Mouse (Mus musculus) urinary bladder, postnatal 4 days (tissue): ENCODE measurements around the gene Neu1.
A peak's percentile ranks its signal among the peaks of the same experiment; 100 is the strongest.
"Not testable (repeated sequence)": the region's sequence is repeated elsewhere in the genome, so short reads cannot be mapped to it uniquely, and the experiment has no call there.

Experiments
- DNase-seq, 2 experiments: peaks; one replicate each; pipeline ENCODE4 v3.0.0; 2021 to 2022; ENCODE audit warnings: low spot score in 2 of 2

Gene Neu1

DNA sequence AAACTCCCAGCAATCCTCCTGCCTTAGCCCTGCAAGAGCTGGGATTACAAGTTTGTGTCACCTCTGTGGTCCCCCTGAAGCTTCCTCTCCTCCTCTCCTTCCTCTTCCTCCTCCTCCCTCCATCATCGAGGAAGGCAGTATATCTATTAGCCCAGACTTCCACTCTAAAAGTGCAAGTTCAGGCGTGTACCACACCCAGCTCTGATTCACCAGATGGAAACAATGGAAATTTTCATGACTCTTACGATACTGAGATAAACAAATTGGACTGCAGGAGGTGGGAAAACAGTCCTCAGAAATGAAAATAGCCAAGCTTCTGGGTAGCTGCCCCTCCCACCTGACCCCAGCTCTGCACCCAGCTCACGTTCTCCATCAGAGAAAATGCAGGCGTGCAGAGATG lies 34.6 kb downstream of the Neu1 start:
- no peak for DNase-seq

DNA sequence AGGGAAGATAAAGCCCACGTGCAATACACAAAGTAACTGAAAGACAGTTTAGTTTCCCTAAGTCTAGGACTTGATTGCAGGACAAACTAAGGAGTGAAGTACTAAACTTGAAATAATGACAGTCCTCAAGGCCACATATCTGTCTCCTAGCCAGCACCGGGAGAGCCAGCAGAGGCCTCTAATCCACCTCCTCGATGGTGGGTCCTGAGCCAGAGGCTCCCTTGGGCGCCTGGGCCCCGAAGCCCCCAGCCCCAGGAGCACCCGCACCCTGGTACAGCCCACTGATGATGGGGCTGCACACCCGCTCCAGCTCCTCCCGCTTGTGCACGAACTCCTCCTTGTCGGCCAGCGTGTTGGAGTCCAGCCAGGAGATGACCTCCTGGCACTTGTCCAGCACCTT lies 38.8 kb downstream of the Neu1 start, which contains the start of gene Gm20481:
TSS of gene Gm20481 (plus strand) at position 91 of the 400 bp plus-strand sequence.
- not testable (repeated sequence) for DNase-seq

DNA sequence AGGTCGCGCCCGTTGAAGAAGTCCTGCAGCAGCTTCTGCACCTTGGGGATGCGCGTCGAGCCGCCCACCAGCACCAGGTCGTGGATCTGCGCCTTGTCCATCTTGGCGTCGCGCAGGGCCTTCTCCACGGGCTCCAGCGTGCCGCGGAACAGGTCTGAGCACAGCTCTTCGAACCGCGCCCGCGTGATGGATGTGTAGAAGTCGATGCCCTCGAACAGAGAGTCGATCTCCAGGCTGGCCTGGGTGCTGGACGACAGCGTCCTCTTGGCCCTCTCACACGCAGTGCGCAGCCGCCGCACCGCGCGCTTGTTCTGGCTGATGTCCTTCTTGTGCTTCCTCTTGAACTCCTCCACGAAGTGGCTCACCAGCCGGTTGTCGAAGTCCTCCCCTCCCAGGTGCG lies 39.8 kb downstream of the Neu1 start:
- not testable (repeated sequence) for DNase-seq

DNA sequence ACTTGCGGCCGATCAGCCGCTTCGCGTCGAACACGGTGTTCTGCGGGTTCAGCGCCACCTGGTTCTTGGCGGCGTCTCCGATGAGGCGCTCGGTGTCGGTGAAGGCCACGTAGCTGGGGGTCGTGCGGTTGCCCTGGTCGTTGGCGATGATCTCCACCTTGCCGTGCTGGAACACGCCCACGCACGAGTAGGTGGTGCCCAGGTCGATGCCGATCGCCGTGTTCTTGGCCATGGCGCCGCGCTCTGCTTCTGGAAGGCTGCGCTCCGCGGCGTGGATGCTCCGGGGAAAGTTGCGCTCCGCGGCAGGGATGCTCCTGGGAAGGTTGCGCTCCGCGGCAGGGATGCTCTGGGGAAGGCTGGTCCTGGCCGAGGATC lies 40.6 kb downstream of the Neu1 start:
- not testable (repeated sequence) for DNase-seq

DNA sequence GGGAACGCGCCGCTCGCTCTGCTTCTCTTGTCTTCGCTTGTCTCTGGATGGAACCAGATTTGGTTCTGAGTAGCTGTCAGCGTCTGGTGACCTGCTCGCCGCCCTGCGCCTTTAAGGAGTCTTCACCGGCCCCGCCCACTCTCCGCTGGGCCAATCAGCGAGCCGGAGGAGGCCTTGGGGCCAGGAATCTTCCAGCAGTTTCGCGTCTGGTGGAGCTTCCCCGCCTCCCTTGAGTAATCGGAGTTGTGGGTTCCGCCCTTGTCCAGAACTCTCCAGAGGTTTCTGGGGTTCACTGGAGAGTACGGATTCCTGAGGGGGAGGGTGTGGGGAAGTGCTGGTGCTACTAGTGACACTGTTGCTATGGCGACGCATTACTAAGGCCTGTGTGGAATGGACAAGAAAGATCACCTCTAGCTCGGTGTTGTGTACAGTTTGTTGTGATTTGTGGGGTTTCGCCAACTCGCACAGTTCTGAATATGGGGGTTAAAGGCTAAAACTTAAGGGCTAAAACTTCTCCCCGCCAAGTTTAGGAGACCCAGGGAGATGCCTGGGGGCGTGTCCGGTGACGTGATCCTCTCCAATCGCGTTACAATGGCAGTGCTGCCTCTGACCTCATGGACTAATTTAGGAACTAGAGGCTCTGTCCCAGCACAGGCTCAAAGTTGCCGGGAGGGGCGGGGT lies 41.2 kb downstream of the Neu1 start, which contains the start of the genes Hspa1a and Hspa1l:
TSS of gene Hspa1a (minus strand) at position 88 of the 681 bp plus-strand sequence.
TSS of gene Hspa1l (plus strand) at position 635 of the 681 bp plus-strand sequence.
- DNase-seq, result peak; percentile 74 to 81

DNA sequence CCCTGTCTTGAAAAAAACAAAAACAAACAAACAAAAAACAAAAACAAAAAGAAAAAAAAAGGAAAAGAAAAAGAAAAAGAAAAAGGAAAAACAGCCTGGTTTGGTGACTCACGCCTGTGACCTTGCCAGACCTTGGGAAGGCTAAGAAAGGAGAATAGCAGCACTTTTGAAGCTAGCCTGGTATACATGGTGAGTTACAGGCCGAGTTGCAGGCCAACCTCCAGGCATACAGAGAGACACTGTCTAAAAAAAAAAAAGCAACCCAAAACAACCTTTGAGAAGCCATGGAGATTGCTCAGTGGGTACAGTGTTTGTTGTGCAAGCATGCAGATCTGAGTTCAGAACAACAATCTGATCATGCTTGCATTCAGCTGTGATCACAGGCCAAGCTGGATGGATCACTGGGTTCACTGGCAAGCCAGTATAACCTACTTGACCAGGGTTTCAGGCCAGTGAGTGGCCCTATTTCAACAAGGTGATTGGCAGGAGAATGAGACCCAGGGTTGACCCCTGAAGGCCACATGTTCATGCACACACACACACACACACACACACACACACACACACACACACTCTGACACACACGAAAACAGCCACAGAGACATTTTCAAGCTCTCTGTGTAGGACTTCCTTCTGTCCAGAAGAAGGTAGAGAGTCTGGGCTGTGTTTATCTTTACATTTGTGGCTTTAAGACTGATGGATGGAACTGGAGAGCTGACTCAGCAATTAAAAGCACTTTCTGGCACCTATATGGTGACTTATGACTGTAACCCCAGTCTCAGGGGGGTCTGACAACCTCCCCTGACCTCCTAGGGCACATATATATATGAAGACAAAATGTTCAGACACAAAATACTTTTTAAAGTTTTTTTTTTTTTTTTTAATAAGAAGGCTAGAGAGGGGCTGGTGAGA lies 44.8 kb downstream of the Neu1 start:
- no peak for DNase-seq

DNA sequence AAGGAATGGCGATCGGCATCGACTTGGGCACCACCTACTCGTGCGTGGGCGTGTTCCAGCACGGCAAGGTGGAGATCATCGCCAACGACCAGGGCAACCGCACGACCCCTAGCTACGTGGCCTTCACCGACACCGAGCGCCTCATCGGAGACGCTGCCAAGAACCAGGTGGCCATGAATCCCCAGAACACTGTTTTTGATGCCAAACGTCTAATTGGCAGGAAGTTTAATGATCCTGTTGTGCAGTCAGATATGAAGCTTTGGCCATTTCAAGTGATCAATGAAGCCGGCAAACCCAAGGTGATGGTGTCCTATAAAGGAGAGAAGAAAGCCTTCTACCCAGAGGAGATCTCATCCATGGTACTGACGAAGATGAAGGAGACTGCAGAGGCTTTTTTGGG lies 45.9 kb downstream of the Neu1 start:
- DNase-seq, result no peak

DNA sequence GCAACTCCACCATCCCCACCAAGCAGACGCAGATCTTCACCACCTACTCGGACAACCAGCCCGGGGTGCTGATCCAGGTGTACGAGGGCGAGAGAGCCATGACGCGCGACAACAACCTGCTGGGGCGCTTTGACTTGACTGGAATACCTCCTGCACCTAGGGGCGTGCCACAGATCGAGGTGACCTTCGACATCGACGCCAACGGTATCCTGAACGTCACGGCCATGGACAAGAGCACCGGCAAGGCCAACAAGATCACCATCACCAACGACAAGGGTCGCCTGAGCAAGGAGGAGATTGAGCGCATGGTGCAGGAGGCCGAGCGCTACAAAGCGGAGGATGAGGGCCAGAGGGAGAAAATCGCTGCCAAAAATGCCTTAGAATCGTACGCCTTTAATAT lies 47.2 kb downstream of the Neu1 start:
- no peak for DNase-seq

DNA sequence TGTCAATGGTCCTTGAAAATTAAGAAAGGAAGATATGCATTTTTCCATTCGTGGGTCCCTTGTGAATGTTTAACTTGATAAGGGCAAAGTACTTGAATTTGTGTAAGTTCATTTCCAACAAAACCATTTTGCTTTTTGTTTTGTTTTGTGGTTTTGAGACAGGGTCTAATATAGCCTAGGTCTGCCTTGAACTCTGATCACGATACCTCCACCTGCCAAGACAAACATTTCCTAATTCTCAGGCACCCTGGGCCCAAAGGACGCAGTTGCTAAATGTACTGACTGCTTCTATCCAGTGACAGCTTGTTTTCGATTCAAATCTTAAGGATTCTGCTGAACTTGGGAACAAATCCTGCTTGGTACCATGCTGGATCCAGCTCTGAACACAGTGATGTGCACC lies 48.6 kb downstream of the Neu1 start:
- DNase-seq, result no peak

DNA sequence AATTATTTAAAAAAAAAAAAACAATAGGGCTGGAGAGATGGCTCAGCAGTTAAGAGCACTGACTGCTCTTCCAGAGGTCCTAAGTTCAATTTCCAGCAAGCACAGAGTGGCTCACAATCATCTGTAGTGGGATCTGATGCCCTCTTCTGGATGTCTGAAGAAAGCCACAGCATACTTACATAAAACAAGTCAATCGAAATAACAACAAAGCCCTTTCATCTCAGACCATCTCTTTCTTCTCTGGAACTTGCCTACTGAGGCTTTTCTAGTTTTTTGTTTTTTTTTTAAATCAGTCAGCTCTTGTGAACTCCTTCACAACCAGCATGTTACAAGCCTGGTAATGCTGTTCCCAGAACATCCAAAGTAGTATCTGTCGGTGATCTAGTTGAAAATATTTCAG lies 49.6 kb downstream of the Neu1 start:
- DNase-seq, result no peak

DNA sequence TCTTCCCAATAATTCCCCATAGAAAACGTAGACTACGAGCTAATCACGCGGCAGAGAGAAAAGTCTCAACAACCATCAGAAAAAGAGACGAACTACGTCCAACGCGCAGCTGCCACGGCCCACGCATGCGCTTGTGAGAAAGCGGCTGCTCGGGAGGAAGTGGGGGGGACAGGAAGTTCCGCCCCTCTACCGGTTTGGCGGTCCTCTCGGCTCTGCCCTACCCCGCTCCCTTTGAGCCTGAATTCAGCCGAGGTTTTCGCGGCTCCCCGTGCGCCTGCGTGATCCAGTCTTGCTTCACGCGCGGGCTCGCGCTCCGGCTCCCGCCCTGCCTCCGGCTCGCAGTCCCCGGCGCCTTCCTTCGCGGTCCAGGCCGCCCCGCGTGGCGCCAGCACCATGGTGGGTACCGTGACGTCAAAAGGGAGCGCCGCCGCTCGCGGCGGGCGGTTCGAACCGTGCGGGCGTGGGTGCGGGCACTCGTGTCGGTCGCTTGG lies 50.7 kb downstream of the Neu1 start, which contains the start of gene Lsm2:
TSS of gene Lsm2 (plus strand) at position 173 of the 491 bp plus-strand sequence.
- peak; percentile 88 to 89 for DNase-seq

DNA sequence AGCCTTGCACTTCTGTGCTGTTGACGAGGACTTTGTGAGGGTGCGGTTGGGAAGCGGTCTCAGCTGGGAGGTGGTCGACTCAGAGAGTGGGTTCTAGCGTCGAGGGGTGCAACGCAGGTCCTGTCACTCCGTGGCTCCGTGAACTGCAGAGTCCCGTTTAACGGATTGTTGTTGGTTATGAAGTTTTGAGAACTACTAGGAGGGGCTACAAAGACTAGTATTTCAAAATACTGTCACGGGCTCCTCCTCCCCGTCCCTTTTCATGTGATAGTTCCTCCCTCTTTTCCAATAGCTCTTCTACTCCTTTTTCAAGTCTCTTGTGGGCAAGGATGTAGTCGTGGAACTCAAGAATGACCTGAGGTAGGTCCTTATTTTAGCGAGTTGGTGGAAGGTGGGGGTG lies 51.3 kb downstream of the Neu1 start:
- no peak for DNase-seq

DNA sequence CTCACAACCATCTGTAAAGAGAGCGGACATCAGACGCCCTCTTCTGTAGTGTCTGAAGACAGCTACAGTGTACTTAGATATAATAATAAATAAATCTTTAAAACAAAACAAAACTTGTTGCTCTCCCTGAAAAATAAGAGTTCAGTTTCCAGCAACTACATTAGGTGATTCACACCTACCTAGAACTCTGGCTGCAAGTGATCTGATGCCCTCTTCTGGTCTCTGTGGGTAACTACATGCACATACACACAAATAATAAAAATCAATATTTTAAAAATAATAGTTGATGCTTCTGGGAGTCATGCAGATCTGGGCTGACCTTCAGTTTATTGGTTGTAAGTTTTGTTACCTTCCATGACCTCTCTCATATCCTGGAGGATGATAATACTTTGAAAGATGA lies 53.2 kb downstream of the Neu1 start:
- DNase-seq, result no peak
